Mouse (Mus musculus): ENCODE measurements around the gene Nfkb1. TPM values are rescaled to one million over a fixed set of nuclear protein-coding genes. Genes with fewer than 3 reads are reported as not detected.

Gene Nfkb1
- polyA plus RNA-seq, 1 experiment from 2014 or later: 22.6 TPM

GRCm38 (mm10) chr3:135644971-135645370, 46.4 kb downstream of the Nfkb1 start:
- 93% methylated on average over 3 of the region's 3 CpGs for WGBS
- H3K4me2 ChIP-seq (ENCODE audit: low read depth, low read length): no peak overlapping the region
- no peaks in the 10 kb centered on the region for H3K27me3 ChIP-seq (ENCODE audit: control insufficient read depth, insufficient read depth, low read length)
- no peak overlapping the region for H3K27ac ChIP-seq (ENCODE audit: low read length)
- no peak overlapping the region for H3K9ac ChIP-seq (ENCODE audit: low read length)
- no peak overlapping the region for H3K4me3 ChIP-seq (replicated peaks; ENCODE audit: low read length)
- H3K9me3 ChIP-seq (replicated peaks; ENCODE audit: control insufficient read depth, low read length): no peaks in the 10 kb centered on the region
- ATAC-seq (ENCODE audit: insufficient read depth, low FRiP score): no peak
- peaks cover 4% of the 10 kb centered on the region; the same call in 1 of the 2 replicates for H3K36me3 ChIP-seq (ENCODE audit: control insufficient read depth, insufficient read depth, low read length)
- H3K4me1 ChIP-seq (ENCODE audit: control insufficient read depth, insufficient read depth, low read length): no peaks in the 10 kb centered on the region

- Histone ChIP-seq H3K4me2 (ENCODE audit: low read depth, low read length) (no peak overlapping the region), H3K27ac (ENCODE audit: low read length) (0 out of 2 replicates have a peak overlapping the region, but pooled peaks have one; percentile 30), H3K9ac (ENCODE audit: low read length) (no peak overlapping the region), H3K9me3 (replicated peaks; ENCODE audit: control insufficient read depth, low read length) (no peaks in the 10 kb centered on the region), H3K4me1 (ENCODE audit: control insufficient read depth, insufficient read depth, low read length) (peaks cover 7% of the 10 kb centered on the region; the same call in 1 of the 2 replicates), H3K27me3 (ENCODE audit: control insufficient read depth, insufficient read depth, low read length) (no peaks in the 10 kb centered on the region), H3K36me3 (ENCODE audit: control insufficient read depth, insufficient read depth, low read length) (peaks cover 4% of the 10 kb centered on the region; the same call in 1 of the 2 replicates), H3K4me3 (replicated peaks; ENCODE audit: low read length) (no peak overlapping the region)
- ATAC-seq (ENCODE audit: insufficient read depth, low FRiP score): peak; percentile 71
- WGBS: 50% methylated on average over 4 of the region's 4 CpGs
Observed at GRCm38 (mm10) chr3:135641623-135641915, 49.8 kb downstream of the Nfkb1 start.

GRCm38 (mm10) chr3:135640856-135641622, 50.3 kb downstream of the Nfkb1 start:
- Histone ChIP-seq H3K4me3 (replicated peaks; ENCODE audit: low read length) (no peak overlapping the region), H3K4me2 (ENCODE audit: low read depth, low read length) (no peak overlapping the region), H3K27ac (ENCODE audit: low read length) (no peak overlapping the region), H3K27me3 (ENCODE audit: control insufficient read depth, insufficient read depth, low read length) (no peaks in the 10 kb centered on the region), H3K4me1 (ENCODE audit: control insufficient read depth, insufficient read depth, low read length) (peaks cover 8% of the 10 kb centered on the region; the same call in 1 of the 2 replicates), H3K9me3 (replicated peaks; ENCODE audit: control insufficient read depth, low read length) (no peaks in the 10 kb centered on the region), H3K36me3 (ENCODE audit: control insufficient read depth, insufficient read depth, low read length) (peaks cover 4% of the 10 kb centered on the region; the same call in 1 of the 2 replicates), H3K9ac (ENCODE audit: low read length) (no peak overlapping the region)
- WGBS: 75% methylated on average over 16 of the region's 16 CpGs
- ATAC-seq (ENCODE audit: insufficient read depth, low FRiP score): peak; percentile 74

GRCm38 (mm10) chr3:135640203-135640602, 51.1 kb downstream of the Nfkb1 start:
- Histone ChIP-seq H3K27me3 (ENCODE audit: control insufficient read depth, insufficient read depth, low read length) (no peaks in the 10 kb centered on the region), H3K9ac (ENCODE audit: low read length) (no peak overlapping the region), H3K27ac (ENCODE audit: low read length) (no peak overlapping the region), H3K4me1 (ENCODE audit: control insufficient read depth, insufficient read depth, low read length) (peaks cover 8% of the 10 kb centered on the region; the same call in 1 of the 2 replicates), H3K36me3 (ENCODE audit: control insufficient read depth, insufficient read depth, low read length) (peaks cover under 1% of the 10 kb centered on the region; the same call in 1 of the 2 replicates), H3K9me3 (replicated peaks; ENCODE audit: control insufficient read depth, low read length) (no peaks in the 10 kb centered on the region), H3K4me3 (replicated peaks; ENCODE audit: low read length) (no peak overlapping the region), H3K4me2 (ENCODE audit: low read depth, low read length) (no peak overlapping the region)
- WGBS: 88% methylated on average over 5 of the region's 5 CpGs
- ATAC-seq (ENCODE audit: insufficient read depth, low FRiP score): no peak

- Histone ChIP-seq H3K4me1 (ENCODE audit: control insufficient read depth, insufficient read depth, low read length) (peaks cover 12% of the 10 kb centered on the region), H3K27me3 (ENCODE audit: control insufficient read depth, insufficient read depth, low read length) (no peaks in the 10 kb centered on the region), H3K4me2 (ENCODE audit: low read depth, low read length) (no peak overlapping the region), H3K9ac (ENCODE audit: low read length) (no peak overlapping the region), H3K4me3 (replicated peaks; ENCODE audit: low read length) (no peak overlapping the region), H3K27ac (ENCODE audit: low read length) (no peak overlapping the region), H3K36me3 (ENCODE audit: control insufficient read depth, insufficient read depth, low read length) (no peaks in the 10 kb centered on the region), H3K9me3 (replicated peaks; ENCODE audit: control insufficient read depth, low read length) (no peaks in the 10 kb centered on the region)
- no peak for ATAC-seq (ENCODE audit: insufficient read depth, low FRiP score)
- WGBS: 56% methylated on average over 5 of the region's 5 CpGs
Observed at GRCm38 (mm10) chr3:135637592-135637991, 53.8 kb downstream of the Nfkb1 start.

GRCm38 (mm10) chr3:135636454-135636853, 54.9 kb downstream of the Nfkb1 start:
- Histone ChIP-seq H3K4me3 (replicated peaks; ENCODE audit: low read length) (no peak overlapping the region), H3K27me3 (ENCODE audit: control insufficient read depth, insufficient read depth, low read length) (no peaks in the 10 kb centered on the region), H3K9me3 (replicated peaks; ENCODE audit: control insufficient read depth, low read length) (no peaks in the 10 kb centered on the region), H3K36me3 (ENCODE audit: control insufficient read depth, insufficient read depth, low read length) (no peaks in the 10 kb centered on the region), H3K4me2 (ENCODE audit: low read depth, low read length) (no peak overlapping the region), H3K9ac (ENCODE audit: low read length) (no peak overlapping the region), H3K4me1 (ENCODE audit: control insufficient read depth, insufficient read depth, low read length) (peaks cover 12% of the 10 kb centered on the region), H3K27ac (ENCODE audit: low read length) (no peak overlapping the region)
- ATAC-seq (ENCODE audit: insufficient read depth, low FRiP score): no peak
- 50% methylated on average over 14 of the region's 14 CpGs for WGBS

- Histone ChIP-seq H3K9me3 (replicated peaks; ENCODE audit: control insufficient read depth, low read length) (no peaks in the 10 kb centered on the region), H3K36me3 (ENCODE audit: control insufficient read depth, insufficient read depth, low read length) (no peaks in the 10 kb centered on the region), H3K27me3 (ENCODE audit: control insufficient read depth, insufficient read depth, low read length) (no peaks in the 10 kb centered on the region), H3K9ac (ENCODE audit: low read length) (no peak overlapping the region), H3K4me1 (ENCODE audit: control insufficient read depth, insufficient read depth, low read length) (peaks cover 12% of the 10 kb centered on the region), H3K4me2 (ENCODE audit: low read depth, low read length) (no peak overlapping the region), H3K27ac (ENCODE audit: low read length) (no peak overlapping the region), H3K4me3 (replicated peaks; ENCODE audit: low read length) (no peak overlapping the region)
- ATAC-seq (ENCODE audit: insufficient read depth, low FRiP score): no peak
- WGBS: 71% methylated on average over 14 of the region's 14 CpGs
Observed at GRCm38 (mm10) chr3:135635646-135636434, 55.5 kb downstream of the Nfkb1 start.

- Histone ChIP-seq H3K9ac (ENCODE audit: low read length) (no peak overlapping the region), H3K36me3 (ENCODE audit: control insufficient read depth, insufficient read depth, low read length) (no peaks in the 10 kb centered on the region), H3K4me3 (replicated peaks; ENCODE audit: low read length) (no peak overlapping the region), H3K27ac (ENCODE audit: low read length) (no peak overlapping the region), H3K9me3 (replicated peaks; ENCODE audit: control insufficient read depth, low read length) (no peaks in the 10 kb centered on the region), H3K4me1 (ENCODE audit: control insufficient read depth, insufficient read depth, low read length) (peaks cover 12% of the 10 kb centered on the region), H3K27me3 (ENCODE audit: control insufficient read depth, insufficient read depth, low read length) (no peaks in the 10 kb centered on the region), H3K4me2 (ENCODE audit: low read depth, low read length) (no peak overlapping the region)
- no peak for ATAC-seq (ENCODE audit: insufficient read depth, low FRiP score)
- WGBS: 88% methylated on average over 1 of the region's 1 CpGs
Observed at GRCm38 (mm10) chr3:135635030-135635429, 56.3 kb downstream of the Nfkb1 start.

- Histone ChIP-seq H3K9me3 (replicated peaks; ENCODE audit: control insufficient read depth, low read length) (no peaks in the 10 kb centered on the region), H3K27me3 (ENCODE audit: control insufficient read depth, insufficient read depth, low read length) (no peaks in the 10 kb centered on the region), H3K4me2 (ENCODE audit: low read depth, low read length) (no peak overlapping the region), H3K4me3 (replicated peaks; ENCODE audit: low read length) (no peak overlapping the region), H3K36me3 (ENCODE audit: control insufficient read depth, insufficient read depth, low read length) (no peaks in the 10 kb centered on the region), H3K4me1 (ENCODE audit: control insufficient read depth, insufficient read depth, low read length) (peaks cover 12% of the 10 kb centered on the region), H3K9ac (ENCODE audit: low read length) (no peak overlapping the region), H3K27ac (ENCODE audit: low read length) (no peak overlapping the region)
- no peak for ATAC-seq (ENCODE audit: insufficient read depth, low FRiP score)
- 75% methylated on average over 3 of the region's 3 CpGs for WGBS
Observed at GRCm38 (mm10) chr3:135634275-135634674, 57.1 kb downstream of the Nfkb1 start.

Measured in stomach, embryonic 16.5 days (tissue).